Mouse (Mus musculus): ENCODE measurements around the gene Gria3. TPM values are rescaled to one million over a fixed set of nuclear protein-coding genes. Genes with fewer than 3 reads are reported as not detected.

Gene Gria3
- polyA plus RNA-seq, 1 experiment from 2014 or later = 2.8 TPM

DNA sequence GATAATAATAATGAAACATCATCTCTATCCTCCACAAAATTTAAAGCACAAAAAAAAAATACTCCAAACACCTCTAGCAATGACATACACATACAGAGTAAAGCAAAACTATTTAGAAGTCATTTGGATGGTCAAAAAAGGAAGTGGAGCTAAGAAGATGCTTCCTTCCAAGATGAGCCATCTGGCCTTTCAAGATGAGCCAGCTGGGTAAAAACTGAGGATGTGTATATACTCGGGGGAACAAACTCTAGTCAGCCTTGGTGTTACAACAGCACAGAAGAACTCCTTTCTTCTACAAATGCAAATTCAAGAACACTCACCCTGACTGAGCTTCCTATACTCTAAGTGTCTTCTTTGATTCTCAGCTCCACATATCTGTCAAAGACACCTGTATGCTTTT, 172.4 kb downstream of the Gria3 start:
- Histone ChIP-seq H3K9ac (replicated peaks) (no peak overlapping the region), H3K4me1 (replicated peaks) (no peaks in the 10 kb centered on the region), H3K9me3 (no peaks in the 10 kb centered on the region), H3K4me2 (no peak overlapping the region), H3K27me3 (no peaks in the 10 kb centered on the region), H3K27ac (no peak overlapping the region), H3K4me3 (replicated peaks) (no peak overlapping the region), H3K36me3 (no peaks in the 10 kb centered on the region)
- no peak for ATAC-seq (ENCODE audit: insufficient number of reproducible peaks, insufficient read depth, low FRiP score, low TSS enrichment, low read depth)
- 75% methylated on average over 1 of the region's 1 CpGs for WGBS

GRCm38 (mm10) chrX:41578797-41579196, 178.1 kb downstream of the Gria3 start:
- ATAC-seq (ENCODE audit: insufficient number of reproducible peaks, insufficient read depth, low FRiP score, low TSS enrichment, low read depth) = no peak
- no peak overlapping the region for H3K27ac ChIP-seq
- no peaks in the 10 kb centered on the region for H3K27me3 ChIP-seq
- WGBS = 83% methylated on average over 5 of the region's 5 CpGs
- no peaks in the 10 kb centered on the region for H3K9me3 ChIP-seq
- no peaks in the 10 kb centered on the region for H3K36me3 ChIP-seq
- no peak overlapping the region for H3K4me3 ChIP-seq (replicated peaks)
- no peak overlapping the region for H3K4me2 ChIP-seq
- H3K9ac ChIP-seq (replicated peaks) = no peak overlapping the region
- H3K4me1 ChIP-seq (replicated peaks) = no peaks in the 10 kb centered on the region

GRCm38 (mm10) chrX:41587692-41588091, 187.0 kb downstream of the Gria3 start:
- H3K4me3 ChIP-seq (replicated peaks) = no peak overlapping the region
- H3K4me1 ChIP-seq (replicated peaks) = no peaks in the 10 kb centered on the region
- H3K4me2 ChIP-seq = no peak overlapping the region
- no peaks in the 10 kb centered on the region for H3K27me3 ChIP-seq
- H3K36me3 ChIP-seq = no peaks in the 10 kb centered on the region
- no peaks in the 10 kb centered on the region for H3K9me3 ChIP-seq
- ATAC-seq (ENCODE audit: insufficient number of reproducible peaks, insufficient read depth, low FRiP score, low TSS enrichment, low read depth) = no peak
- no peak overlapping the region for H3K27ac ChIP-seq
- no peak overlapping the region for H3K9ac ChIP-seq (replicated peaks)
- WGBS = 92% methylated on average over 3 of the region's 3 CpGs

- H3K27me3 ChIP-seq = no peaks in the 10 kb centered on the region
- H3K4me2 ChIP-seq = no peak overlapping the region
- no peak overlapping the region for H3K27ac ChIP-seq
- no peaks in the 10 kb centered on the region for H3K36me3 ChIP-seq
- H3K4me3 ChIP-seq (replicated peaks) = no peak overlapping the region
- WGBS = 87% methylated on average over 1 of the region's 1 CpGs
- no peak for ATAC-seq (ENCODE audit: insufficient number of reproducible peaks, insufficient read depth, low FRiP score, low TSS enrichment, low read depth)
- H3K9me3 ChIP-seq = no peaks in the 10 kb centered on the region
- no peaks in the 10 kb centered on the region for H3K4me1 ChIP-seq (replicated peaks)
- H3K9ac ChIP-seq (replicated peaks) = no peak overlapping the region
Measured at GRCm38 (mm10) chrX:41607181-41607580, 206.5 kb downstream of the Gria3 start.

- no peaks in the 10 kb centered on the region for H3K27me3 ChIP-seq
- no peaks in the 10 kb centered on the region for H3K9me3 ChIP-seq
- no peak overlapping the region for H3K9ac ChIP-seq (replicated peaks)
- no peak overlapping the region for H3K27ac ChIP-seq
- 34% methylated on average over 2 of the region's 2 CpGs for WGBS
- no peaks in the 10 kb centered on the region for H3K4me1 ChIP-seq (replicated peaks)
- no peak overlapping the region for H3K4me2 ChIP-seq
- H3K36me3 ChIP-seq = no peaks in the 10 kb centered on the region
- no peak overlapping the region for H3K4me3 ChIP-seq (replicated peaks)
- no peak for ATAC-seq (ENCODE audit: insufficient number of reproducible peaks, insufficient read depth, low FRiP score, low TSS enrichment, low read depth)
Measured at GRCm38 (mm10) chrX:41614920-41615319, 214.3 kb downstream of the Gria3 start.

- ATAC-seq (ENCODE audit: insufficient number of reproducible peaks, insufficient read depth, low FRiP score, low TSS enrichment, low read depth) = no peak
- WGBS = 93% methylated on average over 1 of the region's 1 CpGs
- no peak overlapping the region for H3K27ac ChIP-seq
Measured at GRCm38 (mm10) chrX:41616928-41617327, 216.3 kb downstream of the Gria3 start.

GRCm38 (mm10) chrX:41618396-41618795, 217.7 kb downstream of the Gria3 start:
- no peaks in the 10 kb centered on the region for H3K27me3 ChIP-seq
- no peak for ATAC-seq (ENCODE audit: insufficient number of reproducible peaks, insufficient read depth, low FRiP score, low TSS enrichment, low read depth)
- H3K4me1 ChIP-seq (replicated peaks) = no peaks in the 10 kb centered on the region
- no peak overlapping the region for H3K27ac ChIP-seq
- H3K9me3 ChIP-seq = no peaks in the 10 kb centered on the region
- no peak overlapping the region for H3K9ac ChIP-seq (replicated peaks)
- H3K4me3 ChIP-seq (replicated peaks) = no peak overlapping the region
- no peak overlapping the region for H3K4me2 ChIP-seq
- H3K36me3 ChIP-seq = no peaks in the 10 kb centered on the region
- 90% methylated on average over 2 of the region's 2 CpGs for WGBS

More at GRCm38 (mm10) chrX:41616928-41617327, 216.3 kb downstream of the Gria3 start:
- Histone ChIP-seq H3K4me1 (replicated peaks) (no peaks in the 10 kb centered on the region), H3K9ac (replicated peaks) (no peak overlapping the region), H3K36me3 (no peaks in the 10 kb centered on the region), H3K9me3 (no peaks in the 10 kb centered on the region), H3K4me3 (replicated peaks) (no peak overlapping the region), H3K27me3 (no peaks in the 10 kb centered on the region), H3K4me2 (no peak overlapping the region)

DNA sequence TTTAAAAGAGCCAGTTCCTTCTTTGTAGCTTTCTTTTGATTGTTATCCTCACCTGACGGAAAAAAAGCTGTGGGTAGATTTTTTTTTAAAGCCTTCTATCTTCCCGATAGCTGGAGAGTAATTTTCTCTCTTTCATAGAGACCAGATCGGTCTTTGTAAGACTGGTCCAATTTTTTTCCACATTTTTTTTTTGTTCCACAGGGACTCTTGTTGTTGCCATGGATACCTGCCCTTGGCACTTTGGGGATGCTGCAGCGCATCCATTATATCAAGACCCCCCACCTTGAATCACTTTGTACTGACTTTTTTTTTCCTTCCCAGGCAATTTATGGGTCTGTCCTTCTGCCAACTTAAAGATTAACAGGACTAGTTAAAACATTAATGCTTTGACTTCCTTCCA, 232.9 kb downstream of the Gria3 start:
- H3K9me3 ChIP-seq = no peaks in the 10 kb centered on the region
- ATAC-seq (ENCODE audit: insufficient number of reproducible peaks, insufficient read depth, low FRiP score, low TSS enrichment, low read depth) = no peak

DNA sequence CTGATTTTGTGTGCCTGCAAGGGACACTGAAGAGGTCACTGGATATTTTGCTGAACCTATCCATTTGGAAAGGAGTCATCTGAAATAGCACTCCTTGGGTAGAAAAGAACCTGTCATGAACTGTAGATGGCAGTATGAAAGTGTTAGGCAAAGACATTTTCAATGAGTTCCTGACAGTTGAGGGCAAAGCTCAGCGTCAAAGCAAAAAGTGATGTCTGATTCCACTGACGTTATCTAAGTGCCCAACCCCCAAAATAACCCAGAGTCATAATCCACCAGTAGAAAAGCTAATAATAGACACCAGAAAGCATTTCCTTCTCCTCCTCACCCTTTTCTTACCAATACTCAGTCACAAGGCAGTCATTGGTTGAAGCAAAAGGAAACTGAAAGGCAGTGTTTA, 244.3 kb downstream of the Gria3 start:
- H3K27me3 ChIP-seq = no peaks in the 10 kb centered on the region
- H3K4me3 ChIP-seq (replicated peaks) = no peak overlapping the region
- no peak overlapping the region for H3K9ac ChIP-seq (replicated peaks)
- H3K36me3 ChIP-seq = no peaks in the 10 kb centered on the region
- 64% methylated on average over 2 of the region's 2 CpGs for WGBS
- H3K4me1 ChIP-seq (replicated peaks) = no peaks in the 10 kb centered on the region
- H3K27ac ChIP-seq = no peak overlapping the region
- no peak for ATAC-seq (ENCODE audit: insufficient number of reproducible peaks, insufficient read depth, low FRiP score, low TSS enrichment, low read depth)
- no peaks in the 10 kb centered on the region for H3K9me3 ChIP-seq
- no peak overlapping the region for H3K4me2 ChIP-seq

More for the DNA sequence above, 232.9 kb downstream of the Gria3 start:
- Histone ChIP-seq H3K4me2 (no peak overlapping the region), H3K4me1 (replicated peaks) (no peaks in the 10 kb centered on the region), H3K4me3 (replicated peaks) (no peak overlapping the region), H3K9ac (replicated peaks) (no peak overlapping the region), H3K36me3 (no peaks in the 10 kb centered on the region), H3K27ac (no peak overlapping the region), H3K27me3 (no peaks in the 10 kb centered on the region)
- WGBS = 82% methylated on average over 4 of the region's 4 CpGs

GRCm38 (mm10) chrX:41657791-41658190, 257.1 kb downstream of the Gria3 start:
- Histone ChIP-seq H3K27me3 (no peaks in the 10 kb centered on the region), H3K27ac (no peak overlapping the region), H3K9ac (replicated peaks) (no peak overlapping the region), H3K4me1 (replicated peaks) (no peaks in the 10 kb centered on the region), H3K36me3 (no peaks in the 10 kb centered on the region), H3K9me3 (no peaks in the 10 kb centered on the region), H3K4me2 (no peak overlapping the region), H3K4me3 (replicated peaks) (no peak overlapping the region)
- 61% methylated on average over 4 of the region's 4 CpGs for WGBS
- ATAC-seq (ENCODE audit: insufficient number of reproducible peaks, insufficient read depth, low FRiP score, low TSS enrichment, low read depth) = no peak

DNA sequence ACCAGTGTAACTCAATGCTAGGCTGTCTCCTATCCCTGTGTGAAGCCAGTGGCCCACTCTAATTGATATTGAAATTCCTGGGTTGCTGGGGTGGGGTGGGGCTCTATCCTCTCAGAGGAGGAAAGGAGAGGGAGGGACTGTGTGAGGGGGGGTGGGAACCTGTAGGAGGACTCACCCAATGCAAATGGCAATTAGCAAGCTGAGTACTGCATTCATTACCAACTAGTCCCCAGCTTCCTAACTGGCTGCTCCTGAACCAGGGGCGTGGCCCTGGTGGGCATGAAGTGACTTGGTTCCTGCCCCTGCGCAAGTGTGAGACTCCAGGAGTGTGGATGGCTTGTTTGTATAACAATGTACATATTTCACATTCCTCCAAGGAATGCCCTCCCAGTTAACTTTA, 288.2 kb downstream of the Gria3 start:
- WGBS = 39% methylated on average over 2 of the region's 2 CpGs
- Histone ChIP-seq H3K27ac (no peak overlapping the region), H3K27me3 (no peaks in the 10 kb centered on the region), H3K4me1 (replicated peaks) (no peaks in the 10 kb centered on the region), H3K9me3 (no peaks in the 10 kb centered on the region), H3K4me2 (no peak overlapping the region), H3K4me3 (replicated peaks) (no peak overlapping the region), H3K9ac (replicated peaks) (no peak overlapping the region), H3K36me3 (no peaks in the 10 kb centered on the region)
- ATAC-seq (ENCODE audit: insufficient number of reproducible peaks, insufficient read depth, low FRiP score, low TSS enrichment, low read depth) = no peak

- Histone ChIP-seq H3K36me3 (no peaks in the 10 kb centered on the region), H3K4me3 (replicated peaks) (no peak overlapping the region), H3K4me1 (replicated peaks) (no peaks in the 10 kb centered on the region), H3K9ac (replicated peaks) (no peak overlapping the region), H3K27ac (no peak overlapping the region), H3K27me3 (no peaks in the 10 kb centered on the region), H3K4me2 (no peak overlapping the region), H3K9me3 (no peaks in the 10 kb centered on the region)
- WGBS = 56% methylated on average over 1 of the region's 1 CpGs
- ATAC-seq (ENCODE audit: insufficient number of reproducible peaks, insufficient read depth, low FRiP score, low TSS enrichment, low read depth) = no peak
Measured at GRCm38 (mm10) chrX:41692076-41692475, 291.4 kb downstream of the Gria3 start.

Data from limb, embryonic 12.5 days (tissue).